Mouse (Mus musculus): ENCODE data around the gene Zfp938. TPM values are rescaled to one million over a fixed set of nuclear protein-coding genes. Genes with fewer than 3 reads are reported as not detected.

Zfp938 gene
- 1 to 10 TPM; 5.2 to 5.4 TPM for total RNA-seq (2023)

GRCm38 (mm10) chr10:82240742-82241400, at the start of gene Zfp938:
Zfp938 (minus strand) TSS chr10:82241280.

Other genes with a start within 250 kb of the Zfp938 start
- 1 to 10 TPM; 8.3 to 9.2 TPM for gene Zfp873, start 193.2 kb downstream of the Zfp938 start, total RNA-seq (2023)
- gene BC024063, start 157.9 kb downstream of the Zfp938 start, total RNA-seq (2023): 1 to 10 TPM; 6.5 to 7.0 TPM
- 1 to 10 TPM; 7.4 to 9.2 TPM for gene AU041133, start 113.3 kb downstream of the Zfp938 start, total RNA-seq (2023)
- not detected for gene 4932415D10Rik, start 75.3 kb upstream of the Zfp938 start, total RNA-seq (2023)
- 1 to 10 TPM; 6.5 to 6.6 TPM for gene Gm4924, start 113.0 kb upstream of the Zfp938 start, total RNA-seq (2023)

All from T-cell, adult 66 days (primary cell).